Mouse (Mus musculus) cerebral cortex, adult 2 months (tissue): Measurements from ENCODE around the gene Sepsecs.

Source experiments
- WGBS: fragments of 180-500 bp; shearing (Covaris S2); methylation state at CpG from one replicate; pipeline ENCODE4 v1.1.7; 2018; 5-methylcytosine and 5-hydroxymethylcytosine counted together

Sepsecs gene

GRCm38 (mm10) chr5:52669426-52670191 is at the start of gene Sepsecs:
Sepsecs (minus strand) TSS chr5:52669708.
- WGBS, result 4% methylated on average over 56 of the region's 56 CpGs

- 81% methylated on average over 5 of the region's 5 CpGs for WGBS
Measured at GRCm38 (mm10) chr5:52716742-52717448, 47.4 kb upstream of the Sepsecs start.

- 84% methylated on average over 4 of the region's 4 CpGs for WGBS
Measured at GRCm38 (mm10) chr5:52704562-52704961, 35.1 kb upstream of the Sepsecs start.

GRCm38 (mm10) chr5:52697882-52698440 is 28.5 kb upstream of the Sepsecs start:
- WGBS, result 92% methylated on average over 7 of the region's 7 CpGs

GRCm38 (mm10) chr5:52697291-52697690 is 27.8 kb upstream of the Sepsecs start:
- WGBS, result 96% methylated on average over 1 of the region's 1 CpGs

GRCm38 (mm10) chr5:52687741-52688455 is 18.4 kb upstream of the Sepsecs start:
- 78% methylated on average over 6 of the region's 6 CpGs for whole genome bisulfite sequencing

- WGBS, result 68% methylated on average over 4 of the region's 4 CpGs
Measured at GRCm38 (mm10) chr5:52681111-52681510, 11.6 kb upstream of the Sepsecs start.

GRCm38 (mm10) chr5:52680191-52680590 is 10.7 kb upstream of the Sepsecs start:
- WGBS, result 59% methylated on average over 4 of the region's 4 CpGs

- WGBS, result 88% methylated on average over 5 of the region's 5 CpGs
Measured at GRCm38 (mm10) chr5:52678498-52679070, 9.1 kb upstream of the Sepsecs start.

- 68% methylated on average over 3 of the region's 3 CpGs for WGBS
Measured at GRCm38 (mm10) chr5:52677126-52677525, 7.6 kb upstream of the Sepsecs start.

- 76% methylated on average over 4 of the region's 4 CpGs for WGBS
Measured at GRCm38 (mm10) chr5:52674384-52675069, 5.0 kb upstream of the Sepsecs start.

GRCm38 (mm10) chr5:52673341-52673740 is 3.8 kb upstream of the Sepsecs start:
- 19% methylated on average over 9 of the region's 9 CpGs for WGBS

- 57% methylated on average over 3 of the region's 3 CpGs for WGBS
Measured at GRCm38 (mm10) chr5:52670745-52671144, 1.2 kb upstream of the Sepsecs start.

- WGBS, result 79% methylated on average over 3 of the region's 3 CpGs
Measured at GRCm38 (mm10) chr5:52666766-52667165, 2.7 kb downstream of the Sepsecs start.

- 49% methylated on average over 4 of the region's 4 CpGs for WGBS
Measured at GRCm38 (mm10) chr5:52657957-52658356, 11.6 kb downstream of the Sepsecs start.

- WGBS, result 93% methylated on average over 5 of the region's 5 CpGs
Measured at GRCm38 (mm10) chr5:52657336-52657735, 12.2 kb downstream of the Sepsecs start.

GRCm38 (mm10) chr5:52655992-52656391 is 13.5 kb downstream of the Sepsecs start:
- 67% methylated on average over 8 of the region's 8 CpGs for WGBS

- 92% methylated on average over 5 of the region's 5 CpGs for WGBS
Measured at GRCm38 (mm10) chr5:52654961-52655360, 14.5 kb downstream of the Sepsecs start.

- WGBS, result 88% methylated on average over 7 of the region's 7 CpGs
Measured at GRCm38 (mm10) chr5:52652606-52653005, 16.9 kb downstream of the Sepsecs start.

- 44% methylated on average over 1 of the region's 1 CpGs for WGBS
Measured at GRCm38 (mm10) chr5:52652086-52652485, 17.4 kb downstream of the Sepsecs start.
